Mouse (Mus musculus) stomach, postnatal 0 days (tissue): Measurements from ENCODE around the gene Csrnp2.

ENCODE experiments used
- CTCF ChIP-seq: IDR thresholded peaks from 2 replicates; pipeline ENCODE4 v1.5.1; 2016; ENCODE audit warnings: antibody characterized with exemption, low read depth, mild to moderate bottlenecking, moderate library complexity
- EP300 ChIP-seq: optimal IDR thresholded peaks from 2 replicates; pipeline ENCODE3; 2016; ENCODE audit warnings: antibody characterized with exemption

GRCm38 (mm10) chr15:100463712-100464111 lies 31.6 kb downstream of the Csrnp2 start:
- TF ChIP-seq CTCF = peak; percentile 81
- TF ChIP-seq EP300 = no peak
